Mouse (Mus musculus): ENCODE data around the gene Padi3.

Padi3 gene

DNA sequence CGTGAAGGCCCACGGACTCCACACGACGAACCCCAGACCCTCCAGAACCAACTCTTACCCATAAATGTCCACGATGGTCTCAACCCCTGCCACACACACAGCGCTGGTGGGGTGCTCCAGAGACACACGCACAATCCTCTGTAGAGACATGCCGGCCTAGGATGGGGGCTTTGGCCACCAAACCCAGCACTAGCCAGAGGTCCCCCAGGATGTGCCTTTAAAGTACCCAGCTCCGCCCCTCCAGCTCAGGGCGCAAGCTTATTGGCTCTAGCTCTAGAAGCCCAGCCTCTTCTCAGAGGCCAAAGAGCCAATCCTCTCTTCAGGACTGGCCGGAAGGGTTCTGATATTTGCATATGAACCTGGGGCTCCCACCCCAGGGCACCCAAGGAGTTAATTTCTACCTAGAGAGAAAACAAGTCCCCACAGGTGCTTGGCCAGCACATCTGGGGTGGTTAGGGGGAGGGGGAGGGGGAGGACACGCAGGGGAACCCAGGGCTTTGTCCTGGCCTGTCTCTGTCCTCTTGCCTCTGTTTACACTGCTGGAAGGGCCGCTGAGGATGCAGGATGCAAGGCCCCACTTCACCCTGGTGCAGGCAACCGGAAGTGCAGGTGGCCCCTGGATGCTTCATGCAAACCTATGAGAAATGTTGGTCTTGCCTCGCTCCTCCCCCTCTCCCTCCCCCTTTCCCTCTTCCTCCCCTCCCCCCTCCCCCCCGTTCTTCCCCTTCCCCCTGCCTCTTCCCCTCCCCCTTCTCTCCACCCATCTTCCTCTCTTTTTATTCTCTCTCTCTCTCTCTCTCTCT lies at the start of gene Padi3:
TSS of gene Padi3 (minus strand) at position 191 of the 803 bp plus-strand sequence.
- no peak for DNase-seq

DNA sequence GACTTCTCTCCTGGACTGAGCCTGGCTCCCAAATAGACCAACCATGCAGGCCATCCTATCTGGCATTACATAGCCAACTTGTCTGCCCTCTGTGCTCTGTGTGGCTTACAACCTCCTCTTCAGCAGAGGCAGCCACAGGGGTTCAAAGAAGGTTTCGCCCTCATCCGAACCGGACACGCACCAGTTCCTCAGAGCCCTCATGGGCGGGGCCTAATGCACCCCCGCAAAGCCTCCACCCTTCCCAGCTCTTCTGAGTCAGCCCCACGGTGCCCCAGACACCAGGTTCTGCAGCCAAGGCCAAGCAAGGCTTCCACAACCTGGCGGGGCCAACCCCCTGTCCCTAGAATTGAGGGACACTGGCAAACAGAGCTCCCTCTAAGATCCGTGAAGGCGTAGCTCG lies 48.8 kb upstream of the Padi3 start:
- no peak for DNase-seq

DNA sequence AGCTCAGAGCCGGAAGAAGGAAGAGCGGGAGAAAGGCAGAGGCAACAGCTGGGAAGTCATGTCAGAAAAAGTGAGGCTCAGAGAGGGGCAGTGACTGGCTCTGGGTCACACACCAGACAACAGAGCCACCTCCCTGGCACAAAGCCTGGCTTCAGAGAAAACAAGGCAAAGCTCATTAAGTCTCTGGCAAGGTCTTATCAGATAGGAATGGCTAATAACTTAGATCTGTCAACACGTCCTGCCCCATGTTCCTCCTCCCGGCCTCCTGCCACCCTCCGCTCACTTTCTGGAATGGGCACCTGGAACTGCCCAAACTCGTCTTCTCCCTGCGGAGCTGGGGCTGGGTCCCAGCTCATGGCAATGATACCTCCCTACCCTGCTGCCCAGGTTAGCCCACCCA lies 47.4 kb upstream of the Padi3 start:
- DNase-seq, result no peak

DNA sequence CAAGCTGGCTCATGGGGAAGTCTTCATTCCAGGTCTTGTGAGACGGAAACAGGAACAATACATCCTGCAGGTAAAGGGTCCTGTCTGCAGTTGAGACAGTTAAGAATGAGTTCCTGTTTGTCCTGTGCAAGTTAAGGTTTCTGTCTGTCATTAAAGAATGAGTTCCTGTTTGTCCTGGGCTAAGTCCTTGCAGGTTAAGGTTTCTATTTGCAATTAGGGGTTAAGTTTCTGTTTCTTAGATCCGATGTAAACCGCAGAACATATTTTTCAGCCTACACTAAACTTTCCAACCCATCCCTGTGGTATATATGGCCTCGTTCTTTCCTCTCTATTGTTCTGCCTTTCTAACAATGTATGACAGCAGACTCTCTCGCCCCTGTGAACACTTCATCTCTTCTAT lies 46.6 kb upstream of the Padi3 start:
- DNase-seq, result no peak

DNA sequence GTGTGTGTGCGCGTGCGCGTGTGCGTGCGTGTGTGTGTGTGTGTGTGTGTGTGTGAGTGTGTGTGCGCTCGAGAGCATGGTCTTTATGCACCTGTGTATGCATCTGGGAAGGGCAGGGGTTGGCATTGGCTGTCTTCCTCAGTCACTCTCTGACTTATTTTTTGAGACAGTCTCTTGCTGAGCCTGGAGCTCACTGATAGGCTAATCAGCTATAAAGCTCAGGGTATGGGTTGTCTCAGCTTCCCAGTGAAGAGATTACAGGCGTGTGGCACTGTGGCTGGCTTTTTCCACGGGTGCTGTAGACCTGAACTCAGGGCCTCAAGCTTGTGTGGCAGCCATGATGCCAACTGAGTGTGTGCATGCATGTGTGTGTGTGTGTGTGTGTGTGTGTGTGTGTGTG lies 44.7 kb upstream of the Padi3 start:
- DNase-seq, result no peak

DNA sequence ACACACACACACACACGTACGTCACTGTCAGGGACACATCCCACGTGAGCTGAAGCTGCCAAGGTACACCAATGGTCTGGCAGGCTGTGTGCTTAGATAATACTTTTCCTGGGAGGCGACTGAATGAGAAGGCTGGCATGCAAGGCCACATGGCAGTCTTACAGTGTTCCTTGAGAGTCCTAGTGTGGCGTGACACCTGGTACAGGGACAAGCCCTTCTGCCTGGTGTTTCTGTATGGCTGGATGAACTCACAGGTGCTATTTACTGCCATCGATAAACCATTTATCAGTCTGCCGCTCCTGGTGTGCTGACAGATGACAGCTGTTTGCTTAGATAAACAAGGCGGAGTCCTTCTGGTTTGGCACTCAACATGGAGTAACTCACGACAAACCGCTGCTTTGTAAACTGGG lies 44.0 kb upstream of the Padi3 start:
- no peak for DNase-seq

DNA sequence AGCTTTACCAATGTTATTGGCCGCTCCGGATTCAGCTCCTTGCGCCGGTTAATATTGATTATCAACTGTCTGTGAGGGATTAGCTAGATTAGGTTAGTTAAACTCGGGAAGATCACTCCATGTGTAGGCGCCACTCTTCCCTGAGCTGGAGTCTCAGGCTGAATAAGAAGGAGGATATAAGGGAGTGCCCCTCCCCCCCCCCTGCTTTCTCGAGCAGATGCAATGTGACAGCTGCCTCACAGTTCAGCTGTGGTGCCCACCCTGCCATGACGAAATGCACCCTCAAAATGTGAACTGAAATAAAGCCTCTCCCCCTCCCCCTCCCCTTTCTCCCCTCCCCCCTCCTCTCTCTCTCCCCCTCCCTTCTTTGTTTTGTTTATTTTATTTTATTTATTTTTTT lies 43.2 kb upstream of the Padi3 start:
- DNase-seq, result no peak

DNA sequence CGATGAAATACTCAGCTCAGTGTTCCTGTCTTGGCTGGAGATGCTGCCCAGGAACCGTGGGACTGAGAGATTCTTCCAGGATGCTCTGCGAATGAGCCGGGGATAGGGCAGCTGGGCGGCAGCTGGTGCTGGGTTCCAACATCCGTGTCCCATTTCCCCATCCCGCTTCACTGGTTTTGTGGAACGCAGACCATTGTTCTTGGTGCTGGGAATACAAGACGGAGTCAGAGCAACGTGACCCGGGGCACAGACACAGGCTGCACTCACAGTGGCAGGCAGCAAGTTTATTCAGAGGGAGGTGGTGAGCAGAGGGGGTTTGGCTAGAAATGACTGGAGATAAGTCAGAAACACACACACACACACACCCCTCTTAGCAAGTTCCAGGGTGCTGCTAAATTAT lies 38.9 kb upstream of the Padi3 start:
- no peak for DNase-seq

DNA sequence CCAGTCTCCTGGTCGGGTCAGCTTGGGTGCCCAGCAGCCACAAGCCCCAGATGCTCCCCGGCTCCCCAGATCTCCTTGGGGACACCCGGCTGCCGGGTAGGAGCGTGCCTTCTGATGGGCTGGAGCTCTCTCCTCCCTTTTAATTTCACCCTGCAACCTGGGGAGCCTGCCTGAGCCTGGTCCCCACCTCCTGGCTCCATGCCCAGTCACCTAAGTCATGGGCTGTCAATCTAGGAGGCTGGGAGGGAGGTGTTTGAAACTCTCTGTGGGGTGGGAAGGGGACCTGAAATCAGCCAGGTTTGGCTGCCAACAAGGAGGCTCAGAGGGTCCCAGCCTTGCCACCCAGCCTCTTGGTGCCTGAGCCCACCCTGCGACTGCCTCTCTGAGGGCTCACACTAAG lies 35.2 kb upstream of the Padi3 start, which contains the start of gene Padi1:
TSS of gene Padi1 (minus strand) at position 113 of the 400 bp plus-strand sequence.
- peak in 1 of 2 experiments; percentile 17 for DNase-seq

DNA sequence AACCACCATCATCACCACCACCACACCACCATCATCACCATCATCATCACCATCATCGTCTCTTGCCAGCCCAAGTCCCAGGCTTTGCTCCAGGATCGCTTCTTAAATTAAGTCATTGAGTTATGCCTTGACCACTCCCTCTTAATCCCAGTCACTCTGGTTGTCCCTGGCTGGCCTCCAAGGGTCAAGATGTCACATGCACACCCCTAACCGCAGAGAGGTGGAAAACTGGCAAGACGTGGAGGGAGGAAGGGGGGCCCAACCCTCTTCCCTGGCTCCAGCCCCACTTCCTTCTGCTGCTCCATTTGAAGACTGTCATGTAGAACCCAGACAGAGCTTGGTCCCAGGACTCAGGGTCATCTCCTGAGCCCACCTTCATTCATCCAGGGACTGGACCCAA lies 34.5 kb upstream of the Padi3 start:
- DNase-seq, result peak; percentile 69 to 73

DNA sequence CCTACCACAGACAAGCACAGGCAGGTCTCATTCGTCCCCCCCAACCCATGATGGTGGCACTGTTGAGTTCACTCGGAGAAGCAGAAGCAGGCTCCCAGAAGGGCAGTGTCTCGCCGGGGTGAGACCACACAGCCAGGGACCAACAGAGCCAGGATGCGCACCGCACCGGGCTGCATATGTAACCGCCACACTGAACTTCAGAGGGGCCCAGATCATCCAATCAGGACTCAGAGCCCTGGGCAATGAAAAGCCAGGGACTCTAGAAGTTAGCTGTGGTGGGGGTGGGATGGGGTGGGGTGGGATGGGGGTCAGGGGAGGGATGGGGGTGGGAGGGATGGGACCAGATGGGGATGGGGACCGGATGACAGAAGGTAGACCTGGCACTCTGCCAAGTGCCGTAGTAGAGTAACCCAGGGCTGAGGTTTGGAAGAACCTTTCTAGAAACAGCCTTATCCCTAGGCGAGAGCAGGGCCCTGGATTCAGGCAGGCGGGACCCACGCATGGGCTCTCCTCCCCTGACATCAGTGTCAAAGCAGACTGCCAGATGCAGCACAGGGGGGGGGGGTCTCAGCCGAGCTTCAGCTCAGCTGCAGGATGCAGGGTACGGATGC lies 33.3 kb upstream of the Padi3 start:
- DNase-seq, result no peak

DNA sequence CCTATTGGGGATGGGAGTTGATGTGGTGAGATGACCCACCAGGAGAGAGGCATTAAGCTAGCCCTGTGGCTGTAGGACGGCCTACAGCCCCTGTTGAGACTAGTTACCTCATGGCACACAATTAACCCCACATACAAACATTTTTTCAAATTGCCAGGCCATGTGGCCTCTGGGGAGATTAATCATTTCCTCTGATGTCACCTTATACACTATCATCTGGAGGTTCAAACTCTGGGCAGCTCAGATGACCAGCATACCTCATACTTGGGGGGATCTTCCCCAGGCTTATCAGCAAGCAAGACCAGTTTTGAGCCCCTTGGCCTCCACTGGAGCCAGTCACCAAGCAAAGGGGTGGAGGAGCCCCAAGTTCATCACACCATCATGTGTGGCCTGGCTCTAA lies 32.5 kb upstream of the Padi3 start:
- DNase-seq, result no peak

DNA sequence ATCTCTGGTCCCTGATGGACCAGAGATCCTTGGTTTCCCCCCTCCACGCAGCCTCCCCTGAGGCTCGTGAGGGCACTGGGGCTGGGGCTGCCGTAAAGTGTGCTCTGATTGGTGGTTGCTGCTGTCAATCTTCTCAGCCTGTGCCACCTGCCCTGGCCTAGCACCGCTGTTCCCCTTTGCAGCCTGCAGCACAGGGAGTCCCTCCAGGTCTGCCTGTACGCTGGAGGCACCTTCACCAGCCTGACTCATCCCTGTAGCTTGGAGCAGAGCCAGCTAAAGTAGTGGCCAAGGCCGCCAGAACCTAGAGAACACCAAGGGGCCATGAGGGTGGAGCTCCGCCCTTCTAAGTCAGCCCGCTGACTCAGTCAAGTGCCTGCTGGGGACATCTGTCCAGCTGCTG lies 27.4 kb upstream of the Padi3 start:
- DNase-seq, result peak; percentile 18 to 42

DNA sequence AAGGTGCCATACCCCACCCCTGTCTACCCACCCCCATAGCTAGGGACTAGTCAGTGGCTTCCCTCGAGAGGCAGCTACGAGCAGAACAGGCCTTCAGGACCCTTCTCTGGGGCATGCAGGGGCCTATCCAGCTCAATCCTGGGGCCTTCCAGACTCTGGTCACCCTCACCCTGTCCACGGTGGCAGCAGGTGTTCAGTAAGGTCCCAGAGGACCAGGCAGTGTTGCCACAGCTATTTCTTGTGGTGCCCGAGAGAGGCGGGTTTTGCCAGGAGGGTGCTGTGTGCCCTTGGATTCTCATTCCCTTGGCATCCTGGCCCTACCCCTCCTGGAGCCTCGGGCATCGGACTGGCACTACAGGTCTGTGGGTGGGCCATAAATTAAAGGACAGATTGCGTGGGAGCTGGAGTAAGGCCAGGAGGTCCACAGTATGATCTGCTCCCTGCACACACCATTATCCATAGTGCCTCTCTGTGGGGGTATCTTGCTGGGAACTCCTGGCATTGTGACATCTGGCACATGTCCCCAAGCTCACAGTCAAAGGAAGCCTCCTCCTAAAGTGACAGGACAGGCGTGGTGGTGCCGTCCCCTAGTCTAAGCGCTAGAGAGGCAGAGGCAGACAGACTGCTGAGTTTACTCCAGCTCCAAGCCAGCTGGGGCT lies 25.9 kb upstream of the Padi3 start:
- no peak for DNase-seq

DNA sequence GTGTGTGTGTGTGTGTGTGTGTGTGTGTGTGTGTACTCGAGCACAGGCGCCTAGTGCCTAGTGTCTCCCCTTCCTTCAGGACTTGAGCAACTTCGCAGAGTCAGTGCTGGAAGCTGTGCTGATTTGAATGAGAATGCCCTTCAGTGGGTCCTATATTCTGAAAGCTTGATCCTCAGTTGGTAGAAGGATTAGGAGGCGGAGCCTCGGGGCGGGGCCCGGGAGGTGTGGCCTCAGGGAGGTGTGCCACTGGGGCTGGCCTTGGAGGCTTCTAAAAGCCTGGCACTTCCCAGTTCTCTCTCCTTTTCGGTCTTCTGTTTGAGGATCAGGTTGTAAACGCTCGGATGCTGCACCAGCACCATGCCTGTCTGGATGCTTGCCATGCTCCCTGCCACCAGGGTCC lies 25.2 kb upstream of the Padi3 start:
- peak; percentile 42 to 44 for DNase-seq

DNA sequence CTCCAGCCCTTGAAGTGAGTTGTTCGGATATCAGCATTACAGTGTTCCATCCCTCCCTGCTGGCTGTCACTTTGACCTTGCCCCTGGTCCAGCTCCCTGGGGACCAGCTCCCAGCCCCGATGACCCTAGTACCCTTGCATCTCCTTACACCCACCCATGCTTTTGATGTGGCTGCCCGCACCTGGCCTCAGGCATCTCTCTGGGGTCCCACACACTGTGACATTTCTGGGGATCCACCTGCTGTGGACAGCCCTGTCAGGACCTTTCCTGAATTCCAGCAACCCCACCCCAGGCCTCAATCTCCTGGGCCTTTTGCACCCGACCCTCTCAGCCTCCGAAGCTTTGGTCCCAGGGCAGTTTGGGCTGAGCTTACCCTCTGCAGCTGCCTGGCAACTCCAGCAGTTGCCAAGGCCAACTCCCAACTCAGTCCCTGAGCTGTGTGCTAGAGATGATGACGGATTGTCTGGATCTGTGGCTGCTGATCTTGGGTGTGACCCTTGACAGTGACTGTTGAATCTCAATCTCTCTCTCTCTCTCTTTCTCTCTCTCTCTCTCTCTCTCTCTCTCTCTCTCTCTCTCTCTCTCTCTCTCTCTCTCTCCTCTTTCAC lies 24.0 kb upstream of the Padi3 start:
- DNase-seq, result no peak

DNA sequence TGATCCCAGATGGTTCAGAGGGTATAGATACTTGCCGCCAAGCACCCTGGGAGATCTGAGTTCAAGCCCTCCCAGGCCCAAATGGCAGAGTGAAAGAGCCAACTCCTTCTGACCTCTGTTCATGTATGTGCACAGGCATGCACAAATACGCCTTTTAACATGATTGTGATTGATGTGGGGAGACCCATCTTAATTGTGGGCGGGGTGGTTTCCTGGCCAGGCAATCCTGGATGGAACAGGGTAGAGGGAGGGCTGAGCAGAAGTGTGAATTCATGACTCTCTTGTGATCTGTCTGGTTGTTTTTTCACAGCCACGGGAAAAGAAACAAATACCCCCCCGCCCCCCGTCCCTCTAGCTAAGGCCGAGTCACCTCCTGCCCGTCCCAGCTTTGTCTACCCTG lies 22.4 kb upstream of the Padi3 start:
- DNase-seq, result no peak

DNA sequence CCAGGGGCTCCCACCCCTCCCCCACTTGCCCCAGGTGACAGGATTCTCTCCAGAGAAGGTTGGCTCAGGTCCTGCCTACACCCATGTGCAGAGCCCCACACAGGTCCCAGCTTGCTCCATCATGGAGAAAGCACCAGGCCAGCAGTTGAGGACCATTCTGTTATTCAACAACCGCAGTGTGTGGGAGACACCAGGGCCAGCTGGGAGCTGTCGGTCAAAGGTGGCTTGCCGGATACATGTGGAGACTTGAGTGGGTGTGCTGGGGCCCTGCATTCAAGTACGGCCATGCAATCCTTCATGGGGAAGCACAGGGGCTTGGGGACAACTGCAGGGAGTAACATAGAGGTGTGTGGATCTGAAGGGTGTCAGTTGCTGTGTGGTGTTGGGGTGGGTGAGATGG lies 21.4 kb upstream of the Padi3 start:
- DNase-seq, result no peak

DNA sequence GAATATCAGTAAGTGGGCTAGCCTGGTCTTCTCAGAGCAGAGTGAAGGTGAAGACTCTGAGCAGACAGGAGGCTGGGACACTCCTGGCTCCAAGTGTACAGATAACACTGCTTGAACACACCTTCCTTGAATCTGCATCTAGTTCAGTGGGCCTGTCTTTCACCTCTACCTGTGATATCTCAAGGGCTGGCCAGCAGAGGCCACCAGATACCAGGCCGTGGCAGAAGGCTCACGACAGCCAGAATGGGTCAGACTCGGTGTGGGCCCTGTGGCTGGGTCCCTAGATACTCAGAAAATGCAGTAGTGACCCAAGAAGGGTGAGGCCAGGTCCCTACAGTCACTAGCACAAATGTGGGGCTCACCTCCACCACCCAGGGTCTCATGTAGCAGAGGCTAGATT lies 16.8 kb upstream of the Padi3 start:
- no peak for DNase-seq

DNA sequence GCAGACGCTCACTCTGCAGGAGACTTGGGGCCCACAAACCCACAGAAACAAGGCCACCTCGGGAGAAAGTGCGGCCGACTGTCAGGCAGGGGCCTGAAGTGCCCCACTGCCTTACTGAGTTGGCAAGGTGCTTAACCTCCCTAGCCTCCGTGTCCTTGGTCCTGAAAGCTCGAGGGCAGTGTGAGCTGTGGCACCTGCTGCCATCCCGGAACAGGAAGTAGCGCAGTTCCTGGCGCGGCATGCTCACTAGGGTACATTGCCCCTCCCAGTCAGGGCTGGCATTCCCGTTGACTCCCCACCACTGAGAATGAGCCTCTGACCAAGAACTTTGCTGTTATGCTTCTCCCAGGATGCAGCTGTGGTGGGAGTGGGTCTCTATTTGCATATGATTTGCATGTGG lies 15.5 kb upstream of the Padi3 start:
- DNase-seq, result no peak

DNA sequence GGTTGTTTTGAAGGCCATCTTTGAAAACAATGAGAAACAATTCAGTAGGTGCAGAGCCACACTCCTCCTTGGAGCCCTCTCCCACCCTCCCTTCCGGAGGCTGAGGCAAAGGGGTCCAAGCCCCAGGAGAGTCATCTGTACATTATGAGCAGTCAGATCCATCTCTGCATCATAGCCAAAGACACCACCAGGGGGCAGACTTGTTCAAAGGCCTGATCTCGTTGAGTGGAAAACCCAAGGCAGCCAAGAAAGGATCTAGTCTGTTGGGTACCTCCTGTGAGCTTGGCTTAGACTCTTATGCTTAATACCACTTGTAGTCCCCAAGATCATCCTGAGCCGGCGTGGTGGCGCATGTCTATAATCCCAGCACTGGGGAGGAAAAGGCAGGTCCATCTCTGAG lies 11.5 kb upstream of the Padi3 start:
- peak; percentile 23 to 29 for DNase-seq

DNA sequence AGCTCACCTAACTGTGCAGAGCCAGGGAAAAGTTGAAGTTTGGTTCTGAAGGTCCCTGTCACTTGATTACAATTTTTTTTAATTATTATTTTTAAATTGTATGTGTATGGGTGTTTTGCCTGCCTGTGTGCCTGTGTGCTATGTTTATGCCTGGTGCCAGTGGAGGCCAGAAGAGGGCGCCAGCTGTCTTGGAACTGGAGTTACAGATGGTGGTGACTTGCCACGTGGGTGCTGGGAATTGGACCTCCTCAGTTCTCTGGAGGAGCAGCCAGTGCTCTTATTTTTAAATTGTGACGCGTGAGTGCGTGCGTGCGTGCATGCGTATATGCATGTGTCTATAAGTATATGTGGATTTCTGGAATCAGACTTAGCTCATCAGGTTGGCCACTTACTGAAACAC lies 7.0 kb upstream of the Padi3 start:
- DNase-seq, result no peak
